Mouse (Mus musculus): ENCODE results near the gene Stxbp1. TPM values are rescaled to one million over a fixed set of nuclear protein-coding genes. Genes with fewer than 3 reads are reported as not detected.
A peak's percentile ranks its signal among the peaks of the same experiment; 100 is the strongest.

The Stxbp1 gene
- polyA plus RNA-seq, 1 experiment: 182 TPM

DNA sequence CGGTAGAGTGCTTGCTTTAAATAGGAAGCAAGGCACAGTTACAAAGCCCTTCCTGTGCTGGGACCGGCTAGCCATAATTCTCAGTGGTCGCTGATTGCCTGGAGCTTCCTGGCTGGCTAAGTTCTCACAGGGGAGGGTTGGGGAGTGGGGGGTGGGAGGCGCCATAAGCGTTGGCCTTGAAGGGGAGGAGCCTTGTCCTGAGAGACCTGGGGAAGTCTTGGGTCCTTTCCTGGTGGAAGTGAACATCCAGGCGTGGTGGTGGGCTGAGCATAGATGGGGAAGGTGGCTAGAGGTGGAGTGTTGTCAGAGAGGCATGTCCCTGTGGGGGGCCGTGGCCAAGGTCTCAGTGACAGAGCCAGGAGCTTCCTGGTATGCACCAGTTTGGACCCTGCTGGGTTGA lies 37.7 kb upstream of the Stxbp1 start:
- TF ChIP-seq CTCF (IDR thresholded peaks at IDR 0.05; ENCODE audit: insufficient read depth, low read depth, low read length): no peak
- no peak for TF ChIP-seq POLR2A (IDR thresholded peaks at IDR 0.05; ENCODE audit: insufficient read depth, low read depth, low read length)
- WGBS: 47% methylated on average over 7 of the region's 7 CpGs
- H3K4me3 ChIP-seq (ENCODE audit: insufficient read depth, low read depth, low read length): no peak overlapping the region
- H3K4me1 ChIP-seq (ENCODE audit: control insufficient read depth, insufficient read depth, low read length): peaks cover 60% of the 10 kb centered on the region
- no peak overlapping the region for H3K27ac ChIP-seq (ENCODE audit: insufficient read depth, low read depth, low read length)

GRCm38 (mm10) chr2:32882283-32883043 lies 35.4 kb upstream of the Stxbp1 start:
- peaks cover 68% of the 10 kb centered on the region for H3K4me1 ChIP-seq (ENCODE audit: control insufficient read depth, insufficient read depth, low read length)
- H3K4me3 ChIP-seq (ENCODE audit: insufficient read depth, low read depth, low read length): no peak overlapping the region
- H3K27ac ChIP-seq (ENCODE audit: insufficient read depth, low read depth, low read length): peak overlapping the region; percentile 70
- 27% methylated on average over 15 of the region's 21 CpGs for WGBS
- no peak for TF ChIP-seq CTCF (IDR thresholded peaks at IDR 0.05; ENCODE audit: insufficient read depth, low read depth, low read length)
- TF ChIP-seq POLR2A (IDR thresholded peaks at IDR 0.05; ENCODE audit: insufficient read depth, low read depth, low read length): no peak

DNA sequence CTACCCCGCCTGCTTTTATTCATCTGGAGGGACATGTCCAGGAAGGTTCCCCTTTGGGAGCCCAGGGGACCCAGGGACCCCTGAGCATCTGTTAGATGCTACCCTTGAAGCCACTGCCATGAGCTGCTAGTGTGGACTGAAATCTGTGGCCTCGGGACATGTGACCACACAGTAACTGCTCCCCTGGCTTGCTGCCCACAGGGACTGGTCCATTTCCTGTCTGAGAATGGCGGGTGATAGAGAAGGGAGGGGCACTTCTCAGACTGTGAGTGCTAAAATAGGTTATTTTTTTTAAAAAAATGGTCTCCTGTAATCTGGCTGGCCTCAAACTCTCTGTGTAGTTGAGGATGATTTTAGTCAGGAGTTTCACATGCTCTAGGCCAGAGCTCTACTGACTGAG lies 34.7 kb upstream of the Stxbp1 start:
- TF ChIP-seq POLR2A (IDR thresholded peaks at IDR 0.05; ENCODE audit: insufficient read depth, low read depth, low read length): no peak
- no peak for TF ChIP-seq CTCF (IDR thresholded peaks at IDR 0.05; ENCODE audit: insufficient read depth, low read depth, low read length)
- peaks cover 73% of the 10 kb centered on the region for H3K4me1 ChIP-seq (ENCODE audit: control insufficient read depth, insufficient read depth, low read length)
- H3K27ac ChIP-seq (ENCODE audit: insufficient read depth, low read depth, low read length): peak overlapping the region; percentile 70
- no peak overlapping the region for H3K4me3 ChIP-seq (ENCODE audit: insufficient read depth, low read depth, low read length)
- WGBS: 50% methylated on average over 3 of the region's 3 CpGs

DNA sequence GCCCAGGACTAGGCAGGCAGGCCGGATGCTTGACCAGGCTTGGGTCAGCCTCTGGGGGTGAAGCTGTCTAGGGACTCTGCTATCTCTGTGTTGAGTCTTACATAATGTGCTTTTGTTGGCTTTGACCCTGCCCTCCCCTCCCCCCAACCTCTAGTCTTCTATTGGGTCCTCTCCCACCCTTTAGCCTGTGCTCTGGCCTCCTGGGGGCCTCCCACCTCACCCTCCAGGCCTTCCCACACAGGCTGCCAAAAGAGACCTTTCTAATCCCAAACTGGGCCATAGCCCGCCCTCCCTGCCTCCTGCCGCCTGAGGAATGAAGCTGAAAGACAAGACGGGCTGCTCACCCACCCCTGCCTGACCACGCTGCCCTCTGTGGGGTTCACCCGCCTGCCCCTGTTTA lies 34.0 kb upstream of the Stxbp1 start:
- Histone ChIP-seq H3K4me1 (ENCODE audit: control insufficient read depth, insufficient read depth, low read length) (peaks cover 70% of the 10 kb centered on the region), H3K4me3 (ENCODE audit: insufficient read depth, low read depth, low read length) (no peak overlapping the region), H3K27ac (ENCODE audit: insufficient read depth, low read depth, low read length) (peak overlapping the region; percentile 58)
- no peak for TF ChIP-seq POLR2A (IDR thresholded peaks at IDR 0.05; ENCODE audit: insufficient read depth, low read depth, low read length)
- no peak for TF ChIP-seq CTCF (IDR thresholded peaks at IDR 0.05; ENCODE audit: insufficient read depth, low read depth, low read length)
- 53% methylated on average over 6 of the region's 6 CpGs for WGBS

- Histone ChIP-seq H3K4me1 (ENCODE audit: control insufficient read depth, insufficient read depth, low read length) (peaks cover 68% of the 10 kb centered on the region), H3K27ac (ENCODE audit: insufficient read depth, low read depth, low read length) (no peak overlapping the region), H3K4me3 (ENCODE audit: insufficient read depth, low read depth, low read length) (no peak overlapping the region)
- WGBS: 70% methylated on average over 5 of the region's 5 CpGs
- no peak for TF ChIP-seq POLR2A (IDR thresholded peaks at IDR 0.05; ENCODE audit: insufficient read depth, low read depth, low read length)
- TF ChIP-seq CTCF (IDR thresholded peaks at IDR 0.05; ENCODE audit: insufficient read depth, low read depth, low read length): no peak
Observed at GRCm38 (mm10) chr2:32879593-32879992, 32.5 kb upstream of the Stxbp1 start.

DNA sequence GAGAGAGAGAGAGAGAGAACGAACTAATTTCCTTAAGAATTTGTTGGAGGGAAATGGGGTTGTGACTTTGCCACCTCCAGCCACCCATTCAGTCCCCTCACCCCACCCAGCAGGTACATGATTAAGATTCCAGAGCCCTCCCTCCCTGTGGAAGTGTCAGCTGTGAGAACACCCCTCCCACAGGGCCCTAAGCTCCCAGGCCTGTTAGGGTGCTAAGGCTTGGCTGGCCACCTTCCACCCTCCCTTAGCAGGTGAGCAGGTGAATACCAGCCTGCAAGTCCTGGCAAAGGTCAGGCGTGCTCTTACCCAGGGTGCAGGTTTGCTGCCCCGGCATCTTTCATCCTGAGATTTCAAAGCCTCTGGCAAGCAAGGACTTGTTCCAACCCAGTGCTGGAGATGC lies 31.4 kb upstream of the Stxbp1 start:
- H3K27ac ChIP-seq (ENCODE audit: insufficient read depth, low read depth, low read length): no peak overlapping the region
- H3K4me1 ChIP-seq (ENCODE audit: control insufficient read depth, insufficient read depth, low read length): peaks cover 67% of the 10 kb centered on the region
- no peak for TF ChIP-seq POLR2A (IDR thresholded peaks at IDR 0.05; ENCODE audit: insufficient read depth, low read depth, low read length)
- WGBS: 60% methylated on average over 3 of the region's 3 CpGs
- H3K4me3 ChIP-seq (ENCODE audit: insufficient read depth, low read depth, low read length): peak overlapping the region; percentile 76; the same call in 1 of the 2 replicates

GRCm38 (mm10) chr2:32877761-32878393 lies 30.8 kb upstream of the Stxbp1 start:
- Histone ChIP-seq H3K27ac (ENCODE audit: insufficient read depth, low read depth, low read length) (peak overlapping the region; percentile 37; the same call in 1 of the 2 replicates), H3K4me1 (ENCODE audit: control insufficient read depth, insufficient read depth, low read length) (peaks cover 64% of the 10 kb centered on the region), H3K4me3 (ENCODE audit: insufficient read depth, low read depth, low read length) (peak overlapping the region; percentile 76)
- WGBS: 68% methylated on average over 6 of the region's 6 CpGs
- no peak for TF ChIP-seq CTCF (IDR thresholded peaks at IDR 0.05; ENCODE audit: insufficient read depth, low read depth, low read length)

GRCm38 (mm10) chr2:32877303-32877702 lies 30.3 kb upstream of the Stxbp1 start:
- WGBS: 37% methylated on average over 5 of the region's 5 CpGs
- Histone ChIP-seq H3K4me1 (ENCODE audit: control insufficient read depth, insufficient read depth, low read length) (peaks cover 59% of the 10 kb centered on the region), H3K4me3 (ENCODE audit: insufficient read depth, low read depth, low read length) (peak overlapping the region; percentile 76), H3K27ac (ENCODE audit: insufficient read depth, low read depth, low read length) (peak overlapping the region; percentile 37)
- TF ChIP-seq CTCF (IDR thresholded peaks at IDR 0.05; ENCODE audit: insufficient read depth, low read depth, low read length) (no peak), POLR2A (IDR thresholded peaks at IDR 0.05; ENCODE audit: insufficient read depth, low read depth, low read length) (no peak)

DNA sequence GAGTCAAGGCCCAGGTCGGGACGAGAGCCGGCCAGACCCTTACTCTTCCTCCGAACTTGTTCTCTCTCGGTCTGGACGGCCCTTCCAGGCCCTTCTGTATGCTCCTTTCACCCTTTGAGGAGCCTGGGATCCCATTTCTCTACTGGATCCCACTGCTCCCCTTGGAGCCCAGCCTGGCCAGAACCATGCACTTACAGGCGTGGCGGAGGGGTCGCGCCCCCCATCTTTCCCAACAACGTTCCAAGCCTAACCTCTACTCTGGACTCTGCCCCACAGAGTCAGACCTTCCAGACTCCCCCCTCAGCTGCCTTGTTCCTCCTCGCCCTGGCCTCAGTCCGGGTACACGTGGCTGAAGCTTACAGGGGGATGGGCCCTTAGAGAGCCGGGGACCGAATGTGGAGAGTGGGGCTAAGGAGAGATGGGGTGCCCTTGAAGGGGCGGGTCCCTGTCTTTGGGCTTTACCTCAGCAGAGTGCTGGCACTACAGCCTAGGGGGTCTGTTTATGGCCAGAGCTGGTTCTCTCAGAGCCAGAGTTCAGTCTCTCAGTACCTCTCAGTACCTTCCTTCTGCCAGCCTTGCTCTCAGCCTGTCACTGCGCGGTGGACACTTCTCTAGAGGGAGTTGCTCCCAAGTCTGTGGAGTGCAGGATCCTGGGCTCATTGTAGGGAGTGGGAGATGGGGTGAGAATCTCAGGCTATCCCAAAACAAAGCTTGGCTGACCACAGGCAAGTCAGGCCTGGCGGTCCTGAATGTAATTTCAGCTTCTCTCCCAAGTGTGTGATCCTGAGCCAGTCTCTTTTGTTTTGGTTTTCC lies 29.7 kb upstream of the Stxbp1 start:
- peaks cover 56% of the 10 kb centered on the region for H3K4me1 ChIP-seq (ENCODE audit: control insufficient read depth, insufficient read depth, low read length)
- no peak for TF ChIP-seq CTCF (IDR thresholded peaks at IDR 0.05; ENCODE audit: insufficient read depth, low read depth, low read length)
- TF ChIP-seq POLR2A (IDR thresholded peaks at IDR 0.05; ENCODE audit: insufficient read depth, low read depth, low read length): no peak
- 4% methylated on average over 20 of the region's 20 CpGs for WGBS
- H3K27ac ChIP-seq (ENCODE audit: insufficient read depth, low read depth, low read length): peak overlapping the region; percentile 37
- peak overlapping the region; percentile 76 for H3K4me3 ChIP-seq (ENCODE audit: insufficient read depth, low read depth, low read length)
